Mouse (Mus musculus): ENCODE results near the gene Card10. TPM values are rescaled to one million over a fixed set of nuclear protein-coding genes. Genes with fewer than 3 reads are reported as not detected.

Gene Card10
- polyA plus RNA-seq, 1 experiment from 2014 or later = 3.3 TPM

- WGBS = 11% methylated on average over 14 of the region's 14 CpGs
- peaks cover 69% of the 10 kb centered on the region for H3K4me1 ChIP-seq
Observed at GRCm38 (mm10) chr15:78832701-78833123, 29.9 kb upstream of the Card10 start.

GRCm38 (mm10) chr15:78831720-78832657, 29.1 kb upstream of the Card10 start:
- Histone ChIP-seq H3K27me3 (replicated peaks; ENCODE audit: low read depth, poor library complexity, severe bottlenecking) (peaks cover 19% of the 10 kb centered on the region), H3K4me1 (peaks cover 75% of the 10 kb centered on the region), H3K9me3 (peaks cover 5% of the 10 kb centered on the region; the same call in 1 of the 2 replicates), H3K4me3 (peak overlapping the region; percentile 23), H3K36me3 (replicated peaks) (no peaks in the 10 kb centered on the region), H3K27ac (replicated peaks) (peak overlapping the region; percentile 88)
- WGBS = 35% methylated on average over 19 of the region's 19 CpGs
- peak; percentile 63 for DNase-seq (ENCODE audit: low spot score)

More at GRCm38 (mm10) chr15:78832701-78833123, 29.9 kb upstream of the Card10 start:
- H3K9me3 ChIP-seq = peaks cover 5% of the 10 kb centered on the region; the same call in 1 of the 2 replicates
- DNase-seq (ENCODE audit: low spot score) = peak; percentile 76
- H3K27ac ChIP-seq (replicated peaks) = peak overlapping the region; percentile 88
- no peaks in the 10 kb centered on the region for H3K36me3 ChIP-seq (replicated peaks)
- H3K4me3 ChIP-seq = peak overlapping the region; percentile 23
- H3K27me3 ChIP-seq (replicated peaks; ENCODE audit: low read depth, poor library complexity, severe bottlenecking) = peaks cover 12% of the 10 kb centered on the region

DNA sequence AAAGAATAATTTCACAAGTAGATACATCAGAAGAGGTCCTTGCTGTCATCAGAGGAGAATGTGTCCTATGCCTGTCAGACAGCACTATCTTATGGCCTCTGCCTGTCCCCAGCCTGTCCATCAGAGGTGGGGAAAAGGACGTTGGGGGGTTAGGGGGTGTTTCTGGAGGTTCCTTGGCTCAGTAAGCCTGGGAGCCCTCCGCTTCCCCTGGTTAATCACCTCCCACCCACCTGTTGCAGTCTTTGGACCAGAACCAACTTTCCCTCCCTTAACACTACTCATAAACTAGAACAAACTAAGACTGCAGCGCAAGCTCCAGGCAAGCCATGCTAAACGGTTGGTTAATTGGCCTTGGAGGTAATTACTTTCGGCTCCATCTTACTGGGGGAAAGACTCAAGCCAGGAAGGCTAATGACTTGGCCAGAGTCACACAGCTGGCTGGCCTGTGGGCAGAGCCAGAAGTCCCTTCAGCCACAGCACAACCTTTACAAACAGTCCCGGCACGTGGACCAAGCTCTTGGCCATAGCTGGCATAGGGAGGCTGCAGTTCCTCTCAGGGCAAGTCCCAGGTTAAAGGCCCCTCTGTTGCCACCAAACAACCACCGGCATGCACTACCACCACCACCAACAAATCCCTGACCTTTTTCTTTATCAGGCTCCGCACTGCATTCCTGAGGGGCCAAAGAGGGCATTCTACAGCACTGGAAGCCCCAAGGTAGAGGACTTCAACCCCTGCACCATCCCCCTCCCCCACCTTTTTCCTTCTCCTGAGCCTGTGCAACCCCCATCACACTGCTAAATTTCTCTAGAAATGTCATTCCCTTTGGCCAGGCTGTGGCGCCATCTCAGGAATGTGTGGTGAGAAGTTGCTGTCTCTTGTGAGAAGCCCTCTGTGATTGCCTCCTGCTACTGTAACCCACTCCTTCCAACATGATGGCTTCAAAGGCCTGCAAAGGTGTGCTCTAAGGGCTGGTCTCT, 28.2 kb upstream of the Card10 start:
- H3K4me3 ChIP-seq = no peak overlapping the region
- no peaks in the 10 kb centered on the region for H3K9me3 ChIP-seq
- peak overlapping the region; percentile 88 for H3K27ac ChIP-seq (replicated peaks)
- peaks cover 75% of the 10 kb centered on the region for H3K4me1 ChIP-seq
- 57% methylated on average over 10 of the region's 10 CpGs for WGBS
- H3K36me3 ChIP-seq (replicated peaks) = no peaks in the 10 kb centered on the region
- peaks cover 23% of the 10 kb centered on the region for H3K27me3 ChIP-seq (replicated peaks; ENCODE audit: low read depth, poor library complexity, severe bottlenecking)
- no peak for DNase-seq (ENCODE audit: low spot score)

- no peak for DNase-seq (ENCODE audit: low spot score)
- Histone ChIP-seq H3K4me1 (peaks cover 61% of the 10 kb centered on the region), H3K9me3 (no peaks in the 10 kb centered on the region), H3K27me3 (replicated peaks; ENCODE audit: low read depth, poor library complexity, severe bottlenecking) (peaks cover 23% of the 10 kb centered on the region), H3K36me3 (replicated peaks) (no peaks in the 10 kb centered on the region), H3K4me3 (no peak overlapping the region), H3K27ac (replicated peaks) (no peak overlapping the region)
- 95% methylated on average over 1 of the region's 1 CpGs for WGBS
Observed at GRCm38 (mm10) chr15:78829636-78830035, 26.8 kb upstream of the Card10 start.

DNA sequence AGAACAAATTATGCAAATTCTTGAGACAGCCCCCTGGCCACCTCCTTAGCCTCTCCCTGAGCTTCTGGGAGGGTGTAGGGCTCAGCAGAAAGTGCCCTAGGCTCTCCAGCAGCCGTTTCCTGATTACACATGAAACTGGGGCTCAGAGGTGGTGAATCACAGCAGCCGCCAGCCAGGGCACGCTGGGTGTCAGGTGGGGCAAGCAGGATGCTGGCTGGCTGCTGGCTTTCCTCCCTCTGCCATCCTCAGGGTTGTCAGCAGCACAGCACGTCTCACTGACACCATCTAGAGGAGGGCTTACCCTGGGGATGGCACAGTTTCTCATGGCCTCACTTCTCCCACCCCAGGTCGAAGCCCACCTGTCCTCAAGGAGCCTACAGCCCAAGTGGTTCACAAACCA, 25.5 kb upstream of the Card10 start:
- H3K9me3 ChIP-seq = no peaks in the 10 kb centered on the region
- peak overlapping the region; percentile 21; the same call in 1 of the 2 replicates for H3K27ac ChIP-seq (replicated peaks)
- no peak for DNase-seq (ENCODE audit: low spot score)
- H3K27me3 ChIP-seq (replicated peaks; ENCODE audit: low read depth, poor library complexity, severe bottlenecking) = peaks cover 23% of the 10 kb centered on the region
- H3K4me1 ChIP-seq = peaks cover 48% of the 10 kb centered on the region
- no peak overlapping the region for H3K4me3 ChIP-seq
- H3K36me3 ChIP-seq (replicated peaks) = no peaks in the 10 kb centered on the region
- WGBS = 21% methylated on average over 5 of the region's 5 CpGs

DNA sequence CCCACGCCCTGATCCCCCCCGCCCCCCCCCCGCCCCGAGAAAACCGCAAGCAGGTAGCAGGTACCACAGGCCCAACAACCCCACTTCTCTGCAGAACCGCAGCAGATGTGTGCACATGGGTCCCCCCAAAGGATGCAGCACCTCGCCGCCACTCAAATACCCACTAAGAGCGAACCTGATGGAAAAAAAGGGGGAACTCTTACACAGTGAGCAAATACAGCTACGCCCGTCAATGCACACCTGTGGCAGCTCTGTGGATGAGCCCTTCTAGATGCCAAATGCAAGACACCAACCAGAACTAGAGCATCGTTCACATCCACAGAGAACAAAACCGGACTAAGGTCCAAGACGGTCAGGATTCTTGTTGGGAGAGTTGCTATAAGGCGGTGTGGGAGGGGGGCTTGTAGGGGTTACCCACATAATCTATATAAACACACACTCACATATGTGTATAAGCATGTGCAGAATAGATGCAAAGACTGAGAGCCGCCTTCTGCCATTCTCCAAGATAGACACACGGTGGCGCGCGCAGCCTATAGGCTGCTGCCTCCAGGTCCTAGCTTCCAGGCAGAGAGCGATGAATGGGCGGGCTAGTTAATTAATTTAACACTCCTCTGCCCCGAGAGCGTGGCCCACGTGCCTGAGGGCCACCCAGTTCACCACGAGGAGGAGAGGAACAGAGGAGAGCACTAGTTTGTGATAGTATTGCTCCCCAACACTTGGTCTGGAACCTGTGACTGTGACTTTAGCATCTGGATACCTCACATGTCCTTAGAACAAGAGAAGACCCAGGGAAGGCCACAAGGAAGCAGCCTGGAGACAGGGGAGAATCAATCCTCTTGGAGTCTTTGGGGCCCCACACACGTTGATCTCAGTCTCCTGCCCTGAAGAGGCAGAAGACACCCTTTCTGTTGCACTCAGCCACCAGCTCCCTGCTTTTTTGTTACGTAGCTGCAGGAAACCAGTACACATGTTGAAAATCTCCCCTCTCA, 23.7 kb upstream of the Card10 start:
- Histone ChIP-seq H3K27me3 (replicated peaks; ENCODE audit: low read depth, poor library complexity, severe bottlenecking) (peaks cover 23% of the 10 kb centered on the region), H3K4me1 (peaks cover 30% of the 10 kb centered on the region), H3K27ac (replicated peaks) (peak overlapping the region; percentile 49; the same call in 1 of the 2 replicates), H3K4me3 (no peak overlapping the region), H3K9me3 (no peaks in the 10 kb centered on the region), H3K36me3 (replicated peaks) (no peaks in the 10 kb centered on the region)
- 24% methylated on average over 28 of the region's 28 CpGs for WGBS
- peak; percentile 83 for DNase-seq (ENCODE audit: low spot score)

- H3K4me3 ChIP-seq = no peak overlapping the region
- 80% methylated on average over 6 of the region's 6 CpGs for WGBS
- H3K27me3 ChIP-seq (replicated peaks; ENCODE audit: low read depth, poor library complexity, severe bottlenecking) = 0 out of 2 replicates have a peak, but pooled peaks cover 10% of the 10 kb centered on the region
- no peaks in the 10 kb centered on the region for H3K9me3 ChIP-seq
- H3K27ac ChIP-seq (replicated peaks) = no peak overlapping the region
- DNase-seq (ENCODE audit: low spot score) = no peak
- H3K4me1 ChIP-seq = peaks cover 5% of the 10 kb centered on the region
- no peaks in the 10 kb centered on the region for H3K36me3 ChIP-seq (replicated peaks)
Observed at GRCm38 (mm10) chr15:78816074-78816391, 13.2 kb upstream of the Card10 start.

- H3K4me1 ChIP-seq = peaks cover 5% of the 10 kb centered on the region
- H3K4me3 ChIP-seq = no peak overlapping the region
- no peaks in the 10 kb centered on the region for H3K9me3 ChIP-seq
- DNase-seq (ENCODE audit: low spot score) = no peak
- 65% methylated on average over 11 of the region's 11 CpGs for WGBS
- no peak overlapping the region for H3K27ac ChIP-seq (replicated peaks)
- H3K27me3 ChIP-seq (replicated peaks; ENCODE audit: low read depth, poor library complexity, severe bottlenecking) = 0 out of 2 replicates have a peak, but pooled peaks cover 5% of the 10 kb centered on the region
- no peaks in the 10 kb centered on the region for H3K36me3 ChIP-seq (replicated peaks)
Observed at GRCm38 (mm10) chr15:78815314-78816073, 12.7 kb upstream of the Card10 start.

- H3K4me1 ChIP-seq = peaks cover 12% of the 10 kb centered on the region
- H3K27me3 ChIP-seq (replicated peaks; ENCODE audit: low read depth, poor library complexity, severe bottlenecking) = 0 out of 2 replicates have a peak, but pooled peaks cover under 1% of the 10 kb centered on the region
- H3K36me3 ChIP-seq (replicated peaks) = no peaks in the 10 kb centered on the region
- 90% methylated on average over 4 of the region's 4 CpGs for WGBS
- H3K9me3 ChIP-seq = no peaks in the 10 kb centered on the region
- DNase-seq (ENCODE audit: low spot score) = no peak
- H3K4me3 ChIP-seq = no peak overlapping the region
- no peak overlapping the region for H3K27ac ChIP-seq (replicated peaks)
Observed at GRCm38 (mm10) chr15:78813603-78814002, 10.8 kb upstream of the Card10 start.

- DNase-seq (ENCODE audit: low spot score) = no peak
- H3K27me3 ChIP-seq (replicated peaks; ENCODE audit: low read depth, poor library complexity, severe bottlenecking) = peaks cover 27% of the 10 kb centered on the region
- H3K4me1 ChIP-seq = peaks cover 31% of the 10 kb centered on the region
- H3K36me3 ChIP-seq (replicated peaks) = no peaks in the 10 kb centered on the region
- WGBS = 89% methylated on average over 9 of the region's 9 CpGs
- no peak overlapping the region for H3K4me3 ChIP-seq
- no peak overlapping the region for H3K27ac ChIP-seq (replicated peaks)
- no peaks in the 10 kb centered on the region for H3K9me3 ChIP-seq
Observed at GRCm38 (mm10) chr15:78810146-78810545, 7.3 kb upstream of the Card10 start.

GRCm38 (mm10) chr15:78809739-78810138, 6.9 kb upstream of the Card10 start:
- WGBS = 68% methylated on average over 9 of the region's 9 CpGs
- no peak for DNase-seq (ENCODE audit: low spot score)
- Histone ChIP-seq H3K36me3 (replicated peaks) (no peaks in the 10 kb centered on the region), H3K4me1 (peaks cover 31% of the 10 kb centered on the region), H3K4me3 (no peak overlapping the region), H3K9me3 (no peaks in the 10 kb centered on the region), H3K27ac (replicated peaks) (no peak overlapping the region), H3K27me3 (replicated peaks; ENCODE audit: low read depth, poor library complexity, severe bottlenecking) (peaks cover 31% of the 10 kb centered on the region)
